Mouse (Mus musculus): ENCODE measurements around the gene Ttll6. TPM values are rescaled to one million over a fixed set of nuclear protein-coding genes. Genes with fewer than 3 reads are reported as not detected.

The Ttll6 gene
- total RNA-seq, 2 experiments from 2014 or later: not detected

GRCm38 (mm10) chr11:96164769-96165168 lies 31.2 kb downstream of the Ttll6 start:
- DNase-seq (ENCODE audit: low spot score in 2 of 2): no peak

- no peak for DNase-seq (ENCODE audit: low spot score in 2 of 2)
Measured at GRCm38 (mm10) chr11:96168125-96168524, 34.5 kb downstream of the Ttll6 start.

- DNase-seq (ENCODE audit: low spot score in 2 of 2): no peak
Measured at GRCm38 (mm10) chr11:96169016-96169415, 35.4 kb downstream of the Ttll6 start.

GRCm38 (mm10) chr11:96170711-96171379 lies 37.3 kb downstream of the Ttll6 start:
- DNase-seq (ENCODE audit: low spot score in 2 of 2): no peak

- no peak for DNase-seq (ENCODE audit: low spot score in 2 of 2)
Measured at GRCm38 (mm10) chr11:96171601-96172000, 38.0 kb downstream of the Ttll6 start.

GRCm38 (mm10) chr11:96172511-96173287 lies 39.1 kb downstream of the Ttll6 start:
- DNase-seq (ENCODE audit: low spot score in 2 of 2): no peak

GRCm38 (mm10) chr11:96173288-96173840 lies 39.8 kb downstream of the Ttll6 start:
- DNase-seq (ENCODE audit: low spot score in 2 of 2): no peak

GRCm38 (mm10) chr11:96174881-96175280 lies 41.3 kb downstream of the Ttll6 start:
- no peak for DNase-seq (ENCODE audit: low spot score in 2 of 2)

GRCm38 (mm10) chr11:96175511-96175910 lies 41.9 kb downstream of the Ttll6 start:
- DNase-seq (ENCODE audit: low spot score in 2 of 2): no peak

- DNase-seq (ENCODE audit: low spot score in 2 of 2): no peak
Measured at GRCm38 (mm10) chr11:96175951-96176530, 42.5 kb downstream of the Ttll6 start.

GRCm38 (mm10) chr11:96176841-96177240 lies 43.3 kb downstream of the Ttll6 start:
- DNase-seq (ENCODE audit: low spot score in 2 of 2): no peak

- DNase-seq (ENCODE audit: low spot score in 2 of 2): no peak
Measured at GRCm38 (mm10) chr11:96177546-96178174, 44.1 kb downstream of the Ttll6 start.

- DNase-seq (ENCODE audit: low spot score in 2 of 2): no peak
Measured at GRCm38 (mm10) chr11:96178356-96178755, 44.8 kb downstream of the Ttll6 start.

- DNase-seq (ENCODE audit: low spot score in 2 of 2): no peak
Measured at GRCm38 (mm10) chr11:96178911-96179503, 45.4 kb downstream of the Ttll6 start.

- no peak for DNase-seq (ENCODE audit: low spot score in 2 of 2)
Measured at GRCm38 (mm10) chr11:96181061-96181460, 47.5 kb downstream of the Ttll6 start.

- DNase-seq (ENCODE audit: low spot score in 2 of 2): no peak
Measured at GRCm38 (mm10) chr11:96184233-96184632, 50.6 kb downstream of the Ttll6 start.

GRCm38 (mm10) chr11:96187321-96187720 lies 53.7 kb downstream of the Ttll6 start:
- no peak for DNase-seq (ENCODE audit: low spot score in 2 of 2)

GRCm38 (mm10) chr11:96189810-96190522 lies 56.4 kb downstream of the Ttll6 start:
- no peak for DNase-seq (ENCODE audit: low spot score in 2 of 2)

GRCm38 (mm10) chr11:96191132-96191531 lies 57.5 kb downstream of the Ttll6 start:
- no peak for DNase-seq (ENCODE audit: low spot score in 2 of 2)

Data from gastrocnemius, postnatal 4 days (tissue).